Mouse (Mus musculus) ES-E14 (cell line): ENCODE results near the gene Uqcc1.

Experiments used
- CHD2 ChIP-seq: IDR thresholded peaks from 2 replicates; pipeline ENCODE4 v1.6.1; 2014; ENCODE audit warnings: mild to moderate bottlenecking, low read depth, low read length, inconsistent platforms
- HCFC1 ChIP-seq: IDR thresholded peaks from 2 replicates; pipeline ENCODE4 v1.6.1; 2012; ENCODE audit warnings: low read length, inconsistent platforms, borderline replicate concordance; ENCODE audit not compliant: insufficient read depth
- MAFK ChIP-seq: IDR thresholded peaks from 2 replicates; pipeline ENCODE4 v1.6.1; 2014; ENCODE audit warnings: mild to moderate bottlenecking, low read depth, low read length, inconsistent platforms; ENCODE audit not compliant: insufficient read depth
- ZC3H11A ChIP-seq: IDR thresholded peaks from 2 replicates; pipeline ENCODE4 v1.6.1; 2012; ENCODE audit warnings: low read depth, mild to moderate bottlenecking, inconsistent platforms, low read length, borderline replicate concordance
- ZNF384 ChIP-seq: IDR thresholded peaks from 2 replicates; pipeline ENCODE4 v1.6.1; 2012; ENCODE audit warnings: low read depth, low read length, inconsistent platforms

GRCm38 (mm10) chr2:155837961-155838360 is 92.1 kb downstream of the Uqcc1 start:
- TF ChIP-seq MAFK = no peak
- TF ChIP-seq HCFC1 = no peak
- no peak for TF ChIP-seq ZNF384
- TF ChIP-seq ZC3H11A = no peak
- no peak for TF ChIP-seq CHD2
